Mouse (Mus musculus) intestine, embryonic 16.5 days (tissue): ENCODE results near the gene Mbnl2. TPM values are rescaled to one million over a fixed set of nuclear protein-coding genes. Genes with fewer than 3 reads are reported as not detected.
A peak's percentile ranks its signal among the peaks of the same experiment; 100 is the strongest.

Experiments
- ATAC-seq: fragments of 200-750 bp; cut with Nextera tagmentation; 2 replicates; pipeline ENCODE4 v1.8.0; 2017; ENCODE audit warnings: moderate TSS enrichment, moderate library complexity
- H3K27ac ChIP-seq: fragments of 300-500 bp; sonication (generic); 2 replicates; pipeline ENCODE4 v1.5.1; 2014; ENCODE audit warnings: mild to moderate bottlenecking, low read length
- H3K27me3 ChIP-seq: fragments of 300-500 bp; sonication (generic); replicated peaks from 2 replicates; pipeline ENCODE4 v1.6.1; 2014; ENCODE audit warnings: low read length, control low read depth, mixed read lengths; ENCODE audit not compliant: control insufficient read depth, insufficient read depth
- H3K36me3 ChIP-seq: fragments of 300-500 bp; sonication (generic); 2 replicates; pipeline ENCODE4 v1.6.1; 2014; ENCODE audit warnings: low read length, control low read depth; ENCODE audit not compliant: control insufficient read depth, insufficient read depth
- H3K4me1 ChIP-seq: fragments of 300-500 bp; sonication (generic); 2 replicates; pipeline ENCODE4 v1.6.1; 2014; ENCODE audit warnings: low read length, control low read depth, mixed read lengths; ENCODE audit not compliant: control insufficient read depth, insufficient read depth
- H3K4me2 ChIP-seq: fragments of 300-500 bp; sonication (generic); 2 replicates; pipeline ENCODE4 v1.6.1; 2014; ENCODE audit warnings: low read depth, low read length, control low read depth
- H3K4me3 ChIP-seq: fragments of 300-500 bp; sonication (generic); 2 replicates; pipeline ENCODE4 v1.5.1; 2014; ENCODE audit warnings: mild to moderate bottlenecking, low read length
- H3K9ac ChIP-seq: fragments of 300-500 bp; sonication (generic); 2 replicates; pipeline ENCODE4 v1.6.1; 2014; ENCODE audit warnings: low read depth, low read length
- H3K9me3 ChIP-seq: fragments of 300-500 bp; sonication (generic); 2 replicates; pipeline ENCODE4 v1.6.1; 2016; ENCODE audit warnings: low read length, control low read depth; ENCODE audit not compliant: control insufficient read depth
- WGBS: fragments of 180-500 bp; shearing (Covaris S2); extraction: QIAGEN DNeasy Blood & Tissue Kit; methylation state at CpG from one replicate; pipeline ENCODE4 v1.1.7; 2014; 5-methylcytosine and 5-hydroxymethylcytosine counted together
- polyA plus RNA-seq: library from polyadenylated mRNA; unstranded; fragments of >200 nt; fragmentation: Nextera tagmentation; extraction: Ambion mirVana; gene quantifications from 2 replicates; pipeline ENCODE4 v1.2.1, GENCODE M21; 2015

Mbnl2 gene
- polyA plus RNA-seq, 1 experiment from 2014 or later = 114 TPM

GRCm38 (mm10) chr14:120379716-120380115 is 104.2 kb downstream of the Mbnl2 start:
- WGBS = 68% methylated on average over 4 of the region's 4 CpGs
- no peaks in the 10 kb centered on the region for H3K9me3 ChIP-seq
- no peak overlapping the region for H3K4me3 ChIP-seq
- ATAC-seq = peak; percentile 61
- H3K4me2 ChIP-seq = no peak overlapping the region
- H3K9ac ChIP-seq = no peak overlapping the region
- H3K4me1 ChIP-seq = peaks cover 35% of the 10 kb centered on the region
- no peaks in the 10 kb centered on the region for H3K27me3 ChIP-seq
- peaks cover 5% of the 10 kb centered on the region; the same call in 1 of the 2 replicates for H3K36me3 ChIP-seq
- H3K27ac ChIP-seq = 0 out of 2 replicates have a peak overlapping the region, but pooled peaks have one; percentile 29

GRCm38 (mm10) chr14:120381378-120382134 is 106.1 kb downstream of the Mbnl2 start:
- Histone ChIP-seq H3K4me2 (no peak overlapping the region), H3K9ac (no peak overlapping the region), H3K36me3 (peaks cover 5% of the 10 kb centered on the region; the same call in 1 of the 2 replicates), H3K4me1 (peaks cover 26% of the 10 kb centered on the region), H3K4me3 (no peak overlapping the region), H3K27ac (peak overlapping the region; percentile 3; the same call in 1 of the 2 replicates), H3K27me3 (no peaks in the 10 kb centered on the region), H3K9me3 (no peaks in the 10 kb centered on the region)
- ATAC-seq = no peak
- WGBS = 83% methylated on average over 26 of the region's 26 CpGs

GRCm38 (mm10) chr14:120382179-120382578 is 106.7 kb downstream of the Mbnl2 start:
- H3K27me3 ChIP-seq = no peaks in the 10 kb centered on the region
- WGBS = 44% methylated on average over 5 of the region's 5 CpGs
- no peaks in the 10 kb centered on the region for H3K9me3 ChIP-seq
- H3K4me2 ChIP-seq = no peak overlapping the region
- H3K27ac ChIP-seq = no peak overlapping the region
- H3K4me3 ChIP-seq = no peak overlapping the region
- peaks cover 5% of the 10 kb centered on the region; the same call in 1 of the 2 replicates for H3K36me3 ChIP-seq
- H3K4me1 ChIP-seq = peaks cover 26% of the 10 kb centered on the region
- ATAC-seq = no peak
- H3K9ac ChIP-seq = no peak overlapping the region

- 77% methylated on average over 11 of the region's 11 CpGs for WGBS
- H3K9ac ChIP-seq = no peak overlapping the region
- H3K4me2 ChIP-seq = no peak overlapping the region
- H3K27ac ChIP-seq = no peak overlapping the region
- H3K36me3 ChIP-seq = peaks cover 5% of the 10 kb centered on the region; the same call in 1 of the 2 replicates
- ATAC-seq = no peak
- no peak overlapping the region for H3K4me3 ChIP-seq
- H3K27me3 ChIP-seq = no peaks in the 10 kb centered on the region
- peaks cover 18% of the 10 kb centered on the region; the same call in 1 of the 2 replicates for H3K4me1 ChIP-seq
- H3K9me3 ChIP-seq = no peaks in the 10 kb centered on the region
These were observed 107.8 kb downstream of the Mbnl2 start for GRCm38 (mm10) chr14:120383186-120383851.

- H3K4me1 ChIP-seq = peaks cover 11% of the 10 kb centered on the region; the same call in 1 of the 2 replicates
- H3K4me3 ChIP-seq = no peak overlapping the region
- no peaks in the 10 kb centered on the region for H3K9me3 ChIP-seq
- H3K9ac ChIP-seq = no peak overlapping the region
- no peaks in the 10 kb centered on the region for H3K27me3 ChIP-seq
- ATAC-seq = no peak
- H3K4me2 ChIP-seq = no peak overlapping the region
- H3K27ac ChIP-seq = no peak overlapping the region
- WGBS = 94% methylated on average over 5 of the region's 5 CpGs
- peaks cover 14% of the 10 kb centered on the region for H3K36me3 ChIP-seq
These were observed 109.1 kb downstream of the Mbnl2 start for GRCm38 (mm10) chr14:120384615-120385014.

GRCm38 (mm10) chr14:120387293-120387692 is 111.8 kb downstream of the Mbnl2 start:
- Histone ChIP-seq H3K4me2 (no peak overlapping the region), H3K27ac (no peak overlapping the region), H3K36me3 (peaks cover 19% of the 10 kb centered on the region), H3K4me1 (no peaks in the 10 kb centered on the region), H3K9ac (no peak overlapping the region), H3K27me3 (no peaks in the 10 kb centered on the region), H3K9me3 (peaks cover 7% of the 10 kb centered on the region), H3K4me3 (no peak overlapping the region)
- no peak for ATAC-seq
- WGBS = 54% methylated on average over 4 of the region's 4 CpGs

GRCm38 (mm10) chr14:120388818-120389691 is 113.6 kb downstream of the Mbnl2 start:
- Histone ChIP-seq H3K4me2 (no peak overlapping the region), H3K27ac (peak overlapping the region; percentile 18; the same call in 1 of the 2 replicates), H3K4me1 (no peaks in the 10 kb centered on the region), H3K4me3 (no peak overlapping the region), H3K9me3 (peaks cover 7% of the 10 kb centered on the region), H3K9ac (peak overlapping the region; percentile 35; the same call in 1 of the 2 replicates), H3K36me3 (peaks cover 19% of the 10 kb centered on the region), H3K27me3 (no peaks in the 10 kb centered on the region)
- ATAC-seq = 0 out of 2 replicates have a peak, but pooled peaks have one; percentile 35
- 29% methylated on average over 38 of the region's 38 CpGs for WGBS

GRCm38 (mm10) chr14:120390231-120390944 is 114.9 kb downstream of the Mbnl2 start:
- no peak overlapping the region for H3K4me2 ChIP-seq
- no peak overlapping the region for H3K27ac ChIP-seq
- no peaks in the 10 kb centered on the region for H3K4me1 ChIP-seq
- ATAC-seq = no peak
- H3K9ac ChIP-seq = no peak overlapping the region
- H3K36me3 ChIP-seq = peaks cover 19% of the 10 kb centered on the region
- WGBS = 94% methylated on average over 10 of the region's 10 CpGs
- H3K27me3 ChIP-seq = no peaks in the 10 kb centered on the region
- H3K9me3 ChIP-seq = peaks cover 7% of the 10 kb centered on the region
- no peak overlapping the region for H3K4me3 ChIP-seq
